Mouse (Mus musculus) intestine, embryonic 15.5 days (tissue): ENCODE measurements at regions not wholly inside any gene's neighbourhood (a gene's known extent, or its start where the extent isn't known, plus 50 kb on each side); places are given as distances from the start of the nearest gene placed in this dataset.
A peak's percentile ranks its signal among the peaks of the same experiment; 100 is the strongest.

Source experiments
- ATAC-seq: fragments of 200-750 bp; cut with Nextera tagmentation; 2 replicates; pipeline ENCODE4 v1.8.0; 2017; ENCODE audit warnings: moderate TSS enrichment, moderate library complexity
- H3K27ac ChIP-seq: fragments of 300-500 bp; sonication (generic); 2 replicates; pipeline ENCODE4 v1.5.1; 2015; ENCODE audit warnings: mild to moderate bottlenecking, inconsistent platforms
- H3K27me3 ChIP-seq: fragments of 300-500 bp; sonication (generic); replicated peaks from 2 replicates; pipeline ENCODE4 v1.6.1; 2015; ENCODE audit warnings: inconsistent platforms
- H3K36me3 ChIP-seq: fragments of 300-500 bp; sonication (generic); 2 replicates; pipeline ENCODE4 v1.6.1; 2015; ENCODE audit warnings: inconsistent platforms
- H3K4me1 ChIP-seq: fragments of 300-500 bp; sonication (generic); replicated peaks from 2 replicates; pipeline ENCODE4 v1.6.1; 2015; ENCODE audit warnings: inconsistent platforms
- H3K4me2 ChIP-seq: fragments of 300-500 bp; sonication (generic); replicated peaks from 2 replicates; pipeline ENCODE4 v1.6.1; 2015; ENCODE audit warnings: mild to moderate bottlenecking, inconsistent platforms
- H3K4me3 ChIP-seq: fragments of 300-500 bp; sonication (generic); replicated peaks from 2 replicates; pipeline ENCODE4 v1.5.1; 2015; ENCODE audit warnings: inconsistent platforms
- H3K9ac ChIP-seq: fragments of 300-500 bp; sonication (generic); 2 replicates; pipeline ENCODE4 v1.6.1; 2015; ENCODE audit warnings: inconsistent platforms
- H3K9me3 ChIP-seq: fragments of 300-500 bp; sonication (generic); 2 replicates; pipeline ENCODE4 v1.6.1; 2016; ENCODE audit warnings: inconsistent platforms
- WGBS: fragments of 180-500 bp; shearing (Covaris S2); methylation state at CpG from one replicate; pipeline ENCODE4 v1.1.7; 2015; 5-methylcytosine and 5-hydroxymethylcytosine counted together

GRCm38 (mm10) chr1:98192671-98193070 is 97.2 kb upstream of the Pam start:
- no peaks in the 10 kb centered on the region for H3K36me3 ChIP-seq
- WGBS: 78% methylated on average over 4 of the region's 4 CpGs
- no peak overlapping the region for H3K27ac ChIP-seq
- H3K4me2 ChIP-seq: no peak overlapping the region
- no peak for ATAC-seq
- no peaks in the 10 kb centered on the region for H3K27me3 ChIP-seq
- H3K4me1 ChIP-seq: peaks cover 6% of the 10 kb centered on the region; the same call in 1 of the 2 replicates
- no peak overlapping the region for H3K4me3 ChIP-seq
- no peak overlapping the region for H3K9ac ChIP-seq
- H3K9me3 ChIP-seq: no peaks in the 10 kb centered on the region

DNA sequence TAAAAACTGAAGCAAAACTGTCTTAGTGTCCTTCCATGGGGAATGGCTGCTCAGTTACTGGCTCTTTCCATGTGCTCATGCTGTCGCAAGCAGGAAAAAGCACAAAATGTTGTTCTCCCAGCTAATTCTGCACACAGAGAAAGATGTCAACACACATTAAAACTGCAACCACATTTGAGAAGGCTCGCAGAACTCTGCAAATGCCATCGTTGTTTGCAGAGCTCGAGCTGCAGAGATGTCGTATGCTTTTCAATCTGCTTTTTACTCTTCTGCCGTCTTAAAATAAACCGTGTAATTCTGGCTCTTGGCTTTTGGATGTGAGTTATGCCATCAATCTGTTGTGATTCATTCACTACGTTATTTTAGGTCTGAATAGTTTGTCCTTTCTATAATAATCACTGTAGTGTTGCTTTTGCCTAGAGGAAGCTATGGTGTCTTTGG is 96.6 kb upstream of the Pam start:
- 42% methylated on average over 8 of the region's 8 CpGs for WGBS
- ATAC-seq: no peak
- peaks cover 6% of the 10 kb centered on the region; the same call in 1 of the 2 replicates for H3K4me1 ChIP-seq
- no peaks in the 10 kb centered on the region for H3K9me3 ChIP-seq
- no peaks in the 10 kb centered on the region for H3K27me3 ChIP-seq
- H3K36me3 ChIP-seq: no peaks in the 10 kb centered on the region
- no peak overlapping the region for H3K4me3 ChIP-seq
- no peak overlapping the region for H3K4me2 ChIP-seq
- no peak overlapping the region for H3K9ac ChIP-seq
- no peak overlapping the region for H3K27ac ChIP-seq

DNA sequence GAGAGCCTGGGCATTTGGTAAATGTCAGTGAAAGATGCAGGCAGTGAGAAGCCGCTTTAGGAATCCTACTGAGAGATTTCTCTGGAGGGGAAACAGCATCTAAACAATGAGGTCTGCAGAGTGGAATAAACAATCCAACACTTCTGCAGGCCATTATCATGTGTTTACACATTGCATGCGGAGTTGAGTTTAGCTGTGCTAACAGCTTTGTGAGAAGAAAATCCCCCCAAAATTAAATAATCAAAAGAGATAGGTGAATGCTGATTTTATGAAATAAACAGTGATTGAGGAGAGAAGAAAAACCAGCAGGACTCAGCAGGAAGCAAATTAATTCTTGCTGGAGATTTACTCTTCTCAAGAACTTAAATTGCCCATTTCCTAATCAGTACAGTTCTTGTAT is 95.9 kb upstream of the Pam start:
- H3K4me2 ChIP-seq: no peak overlapping the region
- H3K27me3 ChIP-seq: no peaks in the 10 kb centered on the region
- no peaks in the 10 kb centered on the region for H3K36me3 ChIP-seq
- WGBS: 24% methylated on average over 2 of the region's 2 CpGs
- no peak for ATAC-seq
- peaks cover 6% of the 10 kb centered on the region; the same call in 1 of the 2 replicates for H3K4me1 ChIP-seq
- H3K9ac ChIP-seq: no peak overlapping the region
- no peaks in the 10 kb centered on the region for H3K9me3 ChIP-seq
- H3K4me3 ChIP-seq: no peak overlapping the region
- no peak overlapping the region for H3K27ac ChIP-seq

DNA sequence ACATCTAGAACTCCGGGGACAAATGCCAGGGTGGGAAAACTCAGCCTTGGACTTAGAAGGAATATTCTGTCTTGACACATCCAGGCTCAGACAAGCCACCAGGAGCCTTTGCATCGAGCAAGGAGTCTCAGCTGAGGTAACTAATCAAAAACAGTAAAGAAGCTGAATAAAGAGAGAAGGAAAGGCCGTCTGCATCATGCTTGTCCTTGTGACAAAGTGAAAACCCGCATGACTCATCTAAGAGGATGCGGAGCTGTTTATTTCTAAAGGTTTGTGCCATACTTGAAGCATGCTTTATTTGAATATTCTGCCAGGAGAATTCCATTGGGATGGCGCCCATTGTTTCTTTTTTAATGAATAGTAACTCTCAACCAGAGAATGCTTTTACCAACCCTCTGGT is 95.3 kb upstream of the Pam start:
- Histone ChIP-seq H3K4me1 (peaks cover 6% of the 10 kb centered on the region; the same call in 1 of the 2 replicates), H3K9ac (no peak overlapping the region), H3K27ac (no peak overlapping the region), H3K4me2 (no peak overlapping the region), H3K9me3 (no peaks in the 10 kb centered on the region), H3K36me3 (no peaks in the 10 kb centered on the region), H3K27me3 (no peaks in the 10 kb centered on the region), H3K4me3 (no peak overlapping the region)
- 40% methylated on average over 6 of the region's 6 CpGs for WGBS
- no peak for ATAC-seq

DNA sequence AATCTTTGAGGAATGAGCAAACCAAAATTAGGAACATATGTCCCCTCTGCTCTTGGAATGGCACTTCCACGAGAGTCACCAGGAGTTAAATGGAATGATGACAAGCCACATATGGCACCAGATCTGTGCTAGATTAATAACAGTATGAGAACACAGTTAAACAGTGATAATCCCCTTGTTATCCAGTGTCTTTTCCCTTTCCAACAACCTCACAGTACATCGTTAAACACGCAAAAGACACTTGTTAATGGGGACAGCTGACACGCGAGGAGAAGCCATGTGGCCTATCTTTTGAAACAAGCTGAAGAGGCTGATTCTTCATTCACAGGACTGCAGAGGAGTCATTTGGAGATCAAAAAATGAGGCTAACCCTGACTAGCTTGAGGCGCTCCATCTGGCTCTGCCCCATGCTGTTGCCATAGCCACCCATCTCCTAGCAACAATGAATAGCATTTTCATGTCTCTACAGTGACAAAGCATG is 94.6 kb upstream of the Pam start:
- no peak overlapping the region for H3K9ac ChIP-seq
- H3K36me3 ChIP-seq: no peaks in the 10 kb centered on the region
- no peak overlapping the region for H3K4me3 ChIP-seq
- peaks cover 6% of the 10 kb centered on the region; the same call in 1 of the 2 replicates for H3K4me1 ChIP-seq
- 48% methylated on average over 6 of the region's 6 CpGs for WGBS
- no peak overlapping the region for H3K4me2 ChIP-seq
- no peaks in the 10 kb centered on the region for H3K9me3 ChIP-seq
- ATAC-seq: peak; percentile 68
- H3K27ac ChIP-seq: no peak overlapping the region
- no peaks in the 10 kb centered on the region for H3K27me3 ChIP-seq

GRCm38 (mm10) chr1:98180372-98180771 is 84.9 kb upstream of the Pam start:
- 56% methylated on average over 6 of the region's 6 CpGs for WGBS
- Histone ChIP-seq H3K4me1 (no peaks in the 10 kb centered on the region), H3K4me2 (no peak overlapping the region), H3K9me3 (no peaks in the 10 kb centered on the region), H3K36me3 (no peaks in the 10 kb centered on the region), H3K27me3 (no peaks in the 10 kb centered on the region), H3K27ac (no peak overlapping the region), H3K9ac (no peak overlapping the region), H3K4me3 (no peak overlapping the region)
- no peak for ATAC-seq

DNA sequence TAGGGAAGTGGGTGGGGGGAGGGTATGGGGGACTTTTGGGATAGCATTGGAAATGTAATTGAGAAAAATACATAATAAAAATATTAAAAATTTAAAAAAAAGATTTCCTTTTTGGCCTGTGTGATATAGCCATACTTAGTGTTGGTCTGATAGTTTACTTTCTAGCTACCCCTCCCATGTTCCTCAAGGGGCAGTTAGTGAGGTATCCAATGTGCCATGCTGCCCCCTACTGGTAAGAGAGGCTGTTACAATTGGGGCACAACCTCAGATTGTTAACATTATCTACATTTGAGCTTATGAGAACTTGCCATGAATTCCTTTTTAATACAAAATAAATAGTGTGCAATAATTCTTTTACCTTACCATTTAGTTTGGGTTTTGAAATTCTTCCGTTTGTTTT is 83.6 kb upstream of the Pam start:
- peak; percentile 45; the same call in 1 of the 2 replicates for ATAC-seq
- WGBS: 53% methylated on average over 1 of the region's 1 CpGs
- no peak overlapping the region for H3K4me2 ChIP-seq

DNA sequence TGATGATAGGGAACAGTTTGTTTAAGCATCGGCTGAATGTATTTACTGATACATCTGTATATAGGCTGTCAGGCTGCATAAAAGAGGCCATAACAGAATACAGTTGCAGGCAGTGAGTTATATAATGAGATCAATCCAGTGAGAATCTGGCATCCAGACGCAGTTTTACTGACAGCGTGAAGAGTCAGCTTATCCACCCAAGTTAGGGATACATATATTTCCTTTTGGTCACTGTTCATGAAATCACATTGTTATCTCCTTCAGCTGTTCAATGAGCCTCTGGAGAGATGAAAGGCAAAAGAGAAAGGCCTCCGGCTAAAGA is 79.3 kb upstream of the Pam start:
- Histone ChIP-seq H3K4me2 (no peak overlapping the region), H3K4me3 (no peak overlapping the region), H3K4me1 (no peaks in the 10 kb centered on the region), H3K9me3 (no peaks in the 10 kb centered on the region), H3K9ac (no peak overlapping the region), H3K27ac (peak overlapping the region; percentile 51; the same call in 1 of the 2 replicates), H3K36me3 (no peaks in the 10 kb centered on the region), H3K27me3 (no peaks in the 10 kb centered on the region)
- ATAC-seq: peak; percentile 56; the same call in 1 of the 2 replicates
- WGBS: 46% methylated on average over 4 of the region's 4 CpGs

More for the DNA sequence above, 83.6 kb upstream of the Pam start:
- no peak overlapping the region for H3K27ac ChIP-seq
- no peaks in the 10 kb centered on the region for H3K4me1 ChIP-seq
- H3K9me3 ChIP-seq: no peaks in the 10 kb centered on the region
- no peaks in the 10 kb centered on the region for H3K27me3 ChIP-seq
- no peak overlapping the region for H3K9ac ChIP-seq
- no peaks in the 10 kb centered on the region for H3K36me3 ChIP-seq
- no peak overlapping the region for H3K4me3 ChIP-seq

DNA sequence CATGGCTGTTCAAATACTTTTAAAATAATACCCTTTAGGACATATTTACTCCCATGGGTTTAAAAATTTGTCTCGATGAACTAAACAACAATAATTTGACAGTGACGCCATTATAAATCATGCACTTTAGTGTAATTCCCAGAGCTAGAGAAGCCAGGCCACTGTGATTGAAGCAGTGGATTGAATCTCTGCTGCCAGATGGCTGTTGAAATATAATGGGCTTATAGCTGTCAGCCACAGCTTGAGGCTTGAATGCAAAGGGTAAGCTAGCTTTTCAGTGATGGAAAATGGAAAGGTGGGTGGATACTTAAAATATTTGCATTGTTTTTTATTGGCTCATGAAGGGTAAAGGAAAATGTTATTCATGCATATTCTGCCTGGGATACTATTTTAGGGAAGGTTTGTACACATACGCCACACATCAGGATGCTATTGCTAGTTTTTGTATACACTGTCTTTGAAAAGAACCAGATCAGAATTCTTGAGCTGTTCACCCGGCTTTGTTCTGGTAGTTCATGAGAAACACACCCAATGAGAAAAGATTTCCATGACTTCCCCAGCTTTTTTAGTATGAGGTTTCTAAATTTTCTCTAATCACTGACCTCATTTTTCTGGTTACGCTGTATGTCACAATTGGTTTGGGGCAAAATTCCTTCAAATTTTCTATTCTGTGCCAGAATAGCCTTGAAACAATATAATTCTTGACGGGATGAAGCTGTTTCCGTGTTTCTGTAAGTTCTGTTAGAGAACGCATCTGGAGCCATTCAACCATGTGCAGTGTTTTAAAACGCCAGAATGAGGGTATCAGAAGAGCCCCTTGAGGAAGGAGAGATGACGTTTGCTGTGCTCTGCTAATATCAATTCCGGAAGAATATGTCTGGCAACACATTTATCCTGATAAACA is 78.7 kb upstream of the Pam start:
- no peaks in the 10 kb centered on the region for H3K9me3 ChIP-seq
- H3K4me2 ChIP-seq: no peak overlapping the region
- H3K27ac ChIP-seq: peak overlapping the region; percentile 36; the same call in 1 of the 2 replicates
- no peaks in the 10 kb centered on the region for H3K27me3 ChIP-seq
- H3K9ac ChIP-seq: no peak overlapping the region
- H3K4me1 ChIP-seq: no peaks in the 10 kb centered on the region
- 36% methylated on average over 11 of the region's 11 CpGs for WGBS
- ATAC-seq: peak; percentile 68; the same call in 1 of the 2 replicates
- H3K36me3 ChIP-seq: no peaks in the 10 kb centered on the region
- no peak overlapping the region for H3K4me3 ChIP-seq

DNA sequence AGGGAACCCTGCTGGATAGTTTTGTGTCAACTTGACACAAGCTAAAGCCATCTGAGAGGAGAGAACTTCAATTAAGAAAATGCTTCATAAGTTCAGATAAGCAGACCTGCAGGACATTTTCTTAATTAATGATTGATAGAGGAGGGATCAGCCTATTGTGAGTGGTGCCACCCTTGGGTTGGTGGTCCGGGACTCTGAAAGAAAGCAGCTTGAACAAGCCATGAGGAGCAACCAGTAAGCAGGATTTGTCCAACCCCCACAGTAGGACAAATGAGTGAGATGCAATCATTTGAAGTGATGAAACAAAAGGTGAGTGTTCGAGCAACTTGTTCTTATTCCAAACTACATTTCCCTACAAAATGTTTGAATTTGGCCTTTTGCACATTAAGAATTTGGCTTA is 78.0 kb upstream of the Pam start:
- Histone ChIP-seq H3K27ac (no peak overlapping the region), H3K36me3 (no peaks in the 10 kb centered on the region), H3K27me3 (no peaks in the 10 kb centered on the region), H3K4me2 (no peak overlapping the region), H3K4me3 (no peak overlapping the region), H3K9me3 (no peaks in the 10 kb centered on the region), H3K9ac (no peak overlapping the region), H3K4me1 (no peaks in the 10 kb centered on the region)
- 69% methylated on average over 2 of the region's 2 CpGs for WGBS
- no peak for ATAC-seq

- Histone ChIP-seq H3K4me3 (no peak overlapping the region), H3K9ac (no peak overlapping the region), H3K27ac (no peak overlapping the region), H3K27me3 (no peaks in the 10 kb centered on the region), H3K4me1 (no peaks in the 10 kb centered on the region), H3K9me3 (no peaks in the 10 kb centered on the region), H3K4me2 (no peak overlapping the region), H3K36me3 (no peaks in the 10 kb centered on the region)
- 86% methylated on average over 2 of the region's 2 CpGs for WGBS
- no peak for ATAC-seq
Observed at GRCm38 (mm10) chr1:98171291-98171690, 75.8 kb upstream of the Pam start.

GRCm38 (mm10) chr1:98169352-98169751 is 73.9 kb upstream of the Pam start:
- H3K4me2 ChIP-seq: no peak overlapping the region
- H3K4me1 ChIP-seq: no peaks in the 10 kb centered on the region
- no peak overlapping the region for H3K4me3 ChIP-seq
- no peaks in the 10 kb centered on the region for H3K27me3 ChIP-seq
- no peak overlapping the region for H3K27ac ChIP-seq
- H3K9ac ChIP-seq: no peak overlapping the region
- ATAC-seq: no peak
- H3K36me3 ChIP-seq: no peaks in the 10 kb centered on the region
- no peaks in the 10 kb centered on the region for H3K9me3 ChIP-seq

- ATAC-seq: no peak
- H3K9me3 ChIP-seq: no peaks in the 10 kb centered on the region
- H3K27me3 ChIP-seq: no peaks in the 10 kb centered on the region
- no peak overlapping the region for H3K27ac ChIP-seq
- H3K4me3 ChIP-seq: no peak overlapping the region
- no peak overlapping the region for H3K4me2 ChIP-seq
- no peaks in the 10 kb centered on the region for H3K36me3 ChIP-seq
- H3K4me1 ChIP-seq: no peaks in the 10 kb centered on the region
- WGBS: 89% methylated on average over 4 of the region's 4 CpGs
- no peak overlapping the region for H3K9ac ChIP-seq
Observed at GRCm38 (mm10) chr1:98167800-98168199, 72.4 kb upstream of the Pam start.
